Mouse (Mus musculus) neutrophil, adult 5-6 weeks (primary cell): Measurements from ENCODE around the gene Gm12394. TPM values are rescaled to one million over a fixed set of nuclear protein-coding genes. Genes with fewer than 3 reads are reported as not detected.
A peak's percentile ranks its signal among the peaks of the same experiment; 100 is the strongest.
"Not testable (repeated sequence)": the region's sequence is repeated elsewhere in the genome, so short reads cannot be mapped to it uniquely, and the experiment has no call there.

Experiments
- ATAC-seq: fragments of 151-379, 151-347 bp; 2 replicates; pipeline ENCODE4 v1.8.0; 2017; ENCODE audit warnings: mild to moderate bottlenecking, moderate TSS enrichment; ENCODE audit not compliant: insufficient number of reproducible peaks, poor library complexity, low FRiP score, severe bottlenecking; ENCODE audit errors: extremely low read depth
- total RNA-seq: library from RNA; stranded (forward); fragments of 200-1000 nt; gene quantifications from 2 replicates; pipeline ENCODE4 v1.2.3, GENCODE M21; 2017

Gene Gm12394
- total RNA-seq: not detected in 2 replicates

GRCm38 (mm10) chr4:42856671-42857070 lies at the start of gene Gm12394:
TSS of gene Gm12394 (minus strand) at chr4:42856771.
- not testable (repeated sequence) for ATAC-seq

GRCm38 (mm10) chr4:42904966-42905365 lies 48.4 kb upstream of the Gm12394 start:
- no peak for ATAC-seq

- no peak for ATAC-seq
Measured at GRCm38 (mm10) chr4:42904523-42904922, 48.0 kb upstream of the Gm12394 start.

GRCm38 (mm10) chr4:42903942-42904341 lies 47.4 kb upstream of the Gm12394 start:
- no peak for ATAC-seq

- ATAC-seq: no peak
Measured at GRCm38 (mm10) chr4:42902730-42903129, 46.2 kb upstream of the Gm12394 start.

GRCm38 (mm10) chr4:42902174-42902573 lies 45.6 kb upstream of the Gm12394 start:
- no peak for ATAC-seq

GRCm38 (mm10) chr4:42900878-42901277 lies 44.3 kb upstream of the Gm12394 start:
- no peak for ATAC-seq

GRCm38 (mm10) chr4:42898914-42899313 lies 42.3 kb upstream of the Gm12394 start:
- no peak for ATAC-seq

GRCm38 (mm10) chr4:42895118-42895517 lies 38.5 kb upstream of the Gm12394 start:
- ATAC-seq: no peak

GRCm38 (mm10) chr4:42891176-42891575 lies 34.6 kb upstream of the Gm12394 start:
- ATAC-seq: no peak

GRCm38 (mm10) chr4:42888806-42889205 lies 32.2 kb upstream of the Gm12394 start:
- no peak for ATAC-seq

GRCm38 (mm10) chr4:42886926-42887325 lies 30.4 kb upstream of the Gm12394 start:
- no peak for ATAC-seq

- no peak for ATAC-seq
Measured at GRCm38 (mm10) chr4:42880677-42880948, 24.0 kb upstream of the Gm12394 start.

- no peak for ATAC-seq
Measured at GRCm38 (mm10) chr4:42879829-42880676, 23.5 kb upstream of the Gm12394 start.

- ATAC-seq: no peak
Measured at GRCm38 (mm10) chr4:42877657-42878056, 21.1 kb upstream of the Gm12394 start.

- peak; percentile 74 for ATAC-seq
Measured at GRCm38 (mm10) chr4:42876586-42877291, 20.2 kb upstream of the Gm12394 start.

GRCm38 (mm10) chr4:42874134-42874533 lies 17.6 kb upstream of the Gm12394 start, which contains the start of gene Fam205c:
TSS of gene Fam205c (minus strand) at chr4:42874234.
- ATAC-seq: no peak

- ATAC-seq: no peak
Measured at GRCm38 (mm10) chr4:42872746-42873435, 16.3 kb upstream of the Gm12394 start.

- no peak for ATAC-seq
Measured at GRCm38 (mm10) chr4:42872151-42872550, 15.6 kb upstream of the Gm12394 start.

GRCm38 (mm10) chr4:42870748-42871147 lies 14.2 kb upstream of the Gm12394 start:
- ATAC-seq: no peak
